Mouse (Mus musculus): ENCODE measurements around the gene Flnb.

Flnb gene

GRCm38 (mm10) chr14:7826151-7826937 lies 8.6 kb downstream of the Flnb start:
- DNase-seq (ENCODE audit: low spot score) = no peak

DNA sequence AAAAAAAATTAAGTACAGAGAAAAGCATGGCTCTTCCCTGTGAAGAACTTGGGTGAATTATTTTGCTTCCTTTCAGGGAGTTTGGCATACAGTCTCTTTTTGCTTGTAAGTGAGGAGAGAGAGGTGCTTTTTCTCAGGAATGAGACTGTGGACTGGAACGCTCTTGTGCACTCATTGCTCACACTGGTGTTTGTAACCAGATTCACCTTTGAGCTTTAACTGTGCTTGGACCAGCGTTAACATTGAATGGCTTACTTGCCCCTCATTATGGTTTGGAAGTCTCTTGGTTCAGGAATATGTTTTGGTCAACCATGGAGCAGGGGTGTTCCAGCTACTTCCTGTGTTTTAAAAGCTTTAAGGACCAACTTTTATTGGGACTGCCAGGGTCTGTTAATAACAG lies 11.4 kb downstream of the Flnb start:
- no peak for DNase-seq (ENCODE audit: low spot score)

DNA sequence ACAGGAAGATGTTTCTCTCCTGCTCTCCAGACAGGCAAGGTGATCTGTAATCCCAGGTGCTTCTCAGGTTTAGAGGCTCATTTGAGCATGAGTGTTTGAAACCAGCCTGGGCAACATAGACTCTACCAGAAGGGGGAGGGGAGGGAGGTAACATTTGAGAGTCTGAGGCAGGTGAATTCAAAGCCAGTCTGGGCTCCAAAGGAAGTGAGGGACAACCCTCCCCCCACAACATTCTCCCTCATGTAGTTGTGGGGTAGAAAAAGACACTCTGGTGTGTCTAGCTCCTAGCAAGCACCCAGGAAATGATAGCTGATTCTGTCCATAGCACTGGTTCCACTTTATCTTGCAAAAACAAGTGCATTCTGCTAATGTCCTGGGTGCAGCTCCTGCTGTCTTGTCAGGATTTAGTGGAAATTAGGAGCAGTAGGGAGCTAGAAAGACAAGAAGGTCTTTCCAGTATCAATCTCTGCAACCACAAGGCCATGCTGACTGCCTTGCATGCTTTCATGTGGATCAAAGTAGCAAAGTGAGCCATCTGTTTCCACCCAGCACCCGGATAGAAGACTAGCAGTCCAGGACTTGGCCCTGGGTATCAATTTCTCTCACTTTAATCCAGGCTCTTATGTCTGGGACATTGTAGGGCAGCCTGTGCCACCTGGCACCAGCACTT lies 14.1 kb downstream of the Flnb start:
- DNase-seq (ENCODE audit: low spot score) = no peak

DNA sequence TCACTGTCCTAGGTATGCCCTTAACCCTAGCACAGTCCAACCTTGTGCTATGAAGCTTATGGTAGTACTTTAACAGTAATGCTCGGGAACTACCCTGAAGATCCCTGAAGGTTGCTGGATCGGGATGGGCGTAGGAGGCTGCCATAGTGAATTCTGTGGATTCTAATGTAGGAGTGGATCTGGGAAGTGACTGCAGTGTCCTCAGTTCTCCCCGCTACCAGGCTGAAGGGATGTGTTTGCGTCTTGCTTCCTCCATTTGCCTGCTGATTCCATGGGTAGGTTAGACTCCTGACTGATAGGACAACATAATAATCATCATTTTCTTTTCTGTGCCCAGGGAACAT lies 14.7 kb downstream of the Flnb start:
- no peak for DNase-seq (ENCODE audit: low spot score)

GRCm38 (mm10) chr14:7833458-7833857 lies 15.7 kb downstream of the Flnb start:
- DNase-seq (ENCODE audit: low spot score) = no peak

- no peak for DNase-seq (ENCODE audit: low spot score)
Observed at GRCm38 (mm10) chr14:7838564-7839089, 20.9 kb downstream of the Flnb start.

GRCm38 (mm10) chr14:7839950-7840514 lies 22.3 kb downstream of the Flnb start:
- no peak for DNase-seq (ENCODE audit: low spot score)

- DNase-seq (ENCODE audit: low spot score) = no peak
Observed at GRCm38 (mm10) chr14:7842631-7843332, 25.0 kb downstream of the Flnb start.

DNA sequence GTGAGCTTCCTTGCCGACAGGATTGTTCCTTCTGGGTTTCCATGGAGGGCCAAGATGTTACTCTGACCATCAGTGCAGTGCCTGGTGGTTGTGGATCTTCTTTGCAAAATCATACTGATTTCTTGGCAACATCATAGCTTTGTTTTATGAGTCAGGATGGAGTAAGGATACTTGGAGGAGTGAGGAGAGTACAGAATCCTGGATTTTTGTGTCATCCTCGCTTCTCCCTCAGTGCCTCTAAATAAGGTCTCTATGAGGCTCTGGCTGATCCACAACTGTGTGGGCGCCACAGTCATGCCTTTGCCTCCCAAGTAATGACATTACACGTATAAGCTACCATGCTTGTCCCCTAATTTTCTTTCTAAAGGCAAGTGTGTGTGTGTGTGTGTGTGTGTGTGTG lies 28.9 kb downstream of the Flnb start:
- DNase-seq (ENCODE audit: low spot score) = no peak

DNA sequence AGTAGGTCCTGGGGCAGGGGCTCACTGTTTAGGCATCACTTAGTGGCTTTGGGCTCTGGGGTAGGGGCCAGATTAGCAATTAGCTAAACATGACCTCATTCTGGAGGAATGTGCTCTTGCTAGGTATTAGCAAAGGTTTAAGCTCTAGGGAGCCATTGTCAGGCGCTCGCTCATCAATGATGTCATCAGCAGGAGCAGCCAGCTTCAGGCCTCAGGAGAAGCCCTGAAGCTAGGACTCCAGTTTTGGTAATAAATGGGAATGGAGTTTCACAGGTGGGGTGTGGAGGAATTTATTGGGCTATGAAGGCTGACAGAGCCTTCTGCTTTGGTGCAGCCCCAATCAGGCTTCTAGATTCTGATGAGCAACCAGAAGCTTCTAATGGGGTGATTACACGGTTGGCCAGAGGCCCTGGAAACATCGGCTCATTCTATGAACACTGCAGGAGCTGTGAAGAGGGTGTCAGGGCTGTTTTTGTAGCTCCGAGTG lies 30.0 kb downstream of the Flnb start:
- no peak for DNase-seq (ENCODE audit: low spot score)

DNA sequence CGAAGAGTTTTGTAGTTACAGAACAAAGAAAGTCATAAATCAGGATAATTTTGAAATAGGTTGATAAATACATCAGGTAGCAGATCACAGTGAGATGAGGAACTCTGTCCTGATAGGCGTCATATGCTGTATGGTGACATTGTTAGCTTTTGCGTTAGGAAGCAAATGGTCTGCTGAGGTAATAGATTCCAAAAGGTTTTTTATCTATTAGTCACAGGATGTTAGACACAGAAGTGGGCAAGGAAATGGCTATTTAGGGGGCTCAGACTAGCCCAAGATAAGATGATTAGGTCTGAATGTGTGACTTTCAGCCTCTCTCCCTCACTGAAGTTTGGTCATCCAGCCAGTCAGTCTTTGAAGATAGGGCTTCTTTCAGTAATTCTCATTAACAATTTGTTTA lies 33.2 kb downstream of the Flnb start:
- DNase-seq (ENCODE audit: low spot score) = no peak

DNA sequence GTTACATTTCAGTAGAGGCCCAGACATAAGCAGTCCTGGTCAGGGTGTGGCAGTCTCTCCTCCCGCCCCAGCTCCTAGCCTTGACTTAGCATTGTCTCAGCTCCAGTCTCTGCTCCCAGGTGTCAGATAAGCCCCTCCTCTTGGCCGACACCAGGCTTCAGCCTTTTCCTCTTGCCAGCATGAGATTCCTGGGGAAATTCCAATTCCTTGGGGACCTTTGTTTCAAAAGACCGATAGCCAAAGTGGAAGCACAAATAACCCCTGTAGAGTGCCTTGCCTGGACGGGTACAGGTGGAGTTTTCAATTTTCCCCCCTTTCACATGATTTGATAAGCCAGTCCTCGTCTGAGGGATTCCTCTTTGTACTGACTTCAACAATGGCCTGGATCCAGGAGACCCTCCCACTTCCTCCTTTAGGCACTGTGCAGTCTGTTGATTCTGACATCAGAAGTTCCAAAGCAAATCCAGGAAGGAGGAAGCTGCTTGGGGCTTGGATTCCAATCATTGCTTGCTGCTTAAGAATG lies 33.8 kb downstream of the Flnb start:
- no peak for DNase-seq (ENCODE audit: low spot score)

DNA sequence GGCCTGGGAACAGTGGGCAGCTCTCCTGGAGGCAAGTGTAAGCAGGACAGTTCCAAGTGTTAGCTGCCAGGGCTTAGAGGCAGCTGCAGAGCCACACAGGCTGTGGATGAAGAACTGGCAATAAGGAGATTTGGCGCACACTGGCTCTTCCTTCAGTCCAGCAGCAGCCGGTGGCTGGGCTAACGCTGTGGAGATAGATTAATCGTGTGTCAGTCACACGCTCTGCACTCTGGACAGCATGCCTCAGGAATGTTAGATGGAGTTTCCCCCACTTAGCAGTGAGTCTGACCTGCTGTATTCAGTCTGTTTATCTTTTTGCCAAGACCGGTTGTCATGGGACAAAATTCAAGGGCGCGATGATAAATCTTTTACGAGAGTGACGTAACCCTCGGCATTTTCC lies 35.9 kb downstream of the Flnb start:
- DNase-seq (ENCODE audit: low spot score) = peak; percentile 32

- DNase-seq (ENCODE audit: low spot score) = no peak
Observed at GRCm38 (mm10) chr14:7854366-7854765, 36.6 kb downstream of the Flnb start.

GRCm38 (mm10) chr14:7855101-7855500 lies 37.3 kb downstream of the Flnb start:
- no peak for DNase-seq (ENCODE audit: low spot score)

- no peak for DNase-seq (ENCODE audit: low spot score)
Observed at GRCm38 (mm10) chr14:7855501-7855900, 37.7 kb downstream of the Flnb start.

- DNase-seq (ENCODE audit: low spot score) = no peak
Observed at GRCm38 (mm10) chr14:7856348-7856747, 38.6 kb downstream of the Flnb start.

GRCm38 (mm10) chr14:7857835-7858234 lies 40.1 kb downstream of the Flnb start:
- DNase-seq (ENCODE audit: low spot score) = no peak

- DNase-seq (ENCODE audit: low spot score) = no peak
Observed at GRCm38 (mm10) chr14:7858430-7858829, 40.7 kb downstream of the Flnb start.

GRCm38 (mm10) chr14:7860525-7861154 lies 42.9 kb downstream of the Flnb start:
- DNase-seq (ENCODE audit: low spot score) = no peak

GRCm38 (mm10) chr14:7861275-7861674 lies 43.5 kb downstream of the Flnb start:
- no peak for DNase-seq (ENCODE audit: low spot score)

GRCm38 (mm10) chr14:7862226-7862625 lies 44.5 kb downstream of the Flnb start:
- DNase-seq (ENCODE audit: low spot score) = no peak

Measured in ovary, postnatal 36 days (tissue).